Mouse (Mus musculus): Measurements from ENCODE around the gene Tspan4. TPM values are rescaled to one million over a fixed set of nuclear protein-coding genes. Genes with fewer than 3 reads are reported as not detected.

Tspan4 gene
- polyA plus RNA-seq, 1 experiment from 2014 or later: 31.8 TPM

- Histone ChIP-seq H3K9me3 (ENCODE audit: control insufficient read depth, low read length) (no peaks in the 10 kb centered on the region), H3K4me2 (ENCODE audit: low read length) (no peak overlapping the region), H3K4me1 (replicated peaks; ENCODE audit: control insufficient read depth, insufficient read depth, low read length) (peaks cover 53% of the 10 kb centered on the region), H3K9ac (replicated peaks; ENCODE audit: low read depth, low read length) (no peak overlapping the region), H3K27me3 (replicated peaks; ENCODE audit: control insufficient read depth, insufficient read depth, low read length) (no peaks in the 10 kb centered on the region), H3K27ac (ENCODE audit: low read length) (no peak overlapping the region), H3K4me3 (replicated peaks; ENCODE audit: low read length) (no peak overlapping the region), H3K36me3 (ENCODE audit: control insufficient read depth, insufficient read depth) (peaks cover 9% of the 10 kb centered on the region)
- WGBS: 84% methylated on average over 6 of the region's 6 CpGs
- no peak for ATAC-seq
Observed at GRCm38 (mm10) chr7:141432741-141433516, 42.1 kb upstream of the Tspan4 start.

DNA sequence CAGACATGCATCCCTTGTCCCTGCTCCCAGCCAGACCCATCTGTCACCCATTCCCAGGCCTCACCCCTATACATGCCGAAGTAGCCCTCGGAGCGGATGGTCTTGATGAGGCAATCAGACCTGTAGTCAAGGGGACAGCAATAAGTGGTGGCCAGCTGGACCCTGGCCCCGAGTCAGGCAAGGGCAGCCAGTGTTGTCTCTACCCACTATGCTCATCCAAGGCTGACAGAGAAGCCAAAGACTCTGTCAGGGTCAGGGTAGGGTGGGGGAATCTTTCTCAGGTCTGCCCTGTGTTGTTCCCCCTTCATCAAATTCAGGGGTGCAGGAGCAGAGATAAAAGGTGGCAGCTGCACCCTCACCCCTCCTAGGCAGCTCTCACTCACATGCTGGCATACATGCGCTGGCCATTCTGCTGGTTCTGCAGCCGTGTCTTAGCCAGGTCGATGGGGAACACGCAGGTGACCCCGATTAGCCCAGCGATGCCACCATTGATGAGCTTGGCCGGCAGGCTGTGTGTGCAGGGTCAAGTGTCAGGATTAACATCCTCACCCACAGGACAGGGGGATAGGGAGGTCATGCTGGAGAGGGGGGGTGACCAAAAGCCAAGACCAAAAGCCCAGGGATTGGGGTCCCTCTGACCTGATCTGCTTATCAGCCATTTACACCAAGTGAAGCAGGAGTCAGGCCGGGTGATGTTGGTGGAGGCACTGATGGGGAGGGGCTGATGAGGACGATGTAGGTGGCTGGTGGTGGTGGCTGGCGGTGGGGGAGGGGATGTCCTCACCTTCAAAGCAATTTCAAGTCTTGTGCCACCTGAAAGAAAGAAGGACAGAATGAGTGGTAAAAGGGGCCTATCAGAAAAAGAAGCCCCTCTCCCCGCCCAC lies 41.3 kb upstream of the Tspan4 start:
- WGBS: 69% methylated on average over 15 of the region's 15 CpGs
- Histone ChIP-seq H3K36me3 (ENCODE audit: control insufficient read depth, insufficient read depth) (peaks cover 9% of the 10 kb centered on the region), H3K4me1 (replicated peaks; ENCODE audit: control insufficient read depth, insufficient read depth, low read length) (peaks cover 46% of the 10 kb centered on the region)

DNA sequence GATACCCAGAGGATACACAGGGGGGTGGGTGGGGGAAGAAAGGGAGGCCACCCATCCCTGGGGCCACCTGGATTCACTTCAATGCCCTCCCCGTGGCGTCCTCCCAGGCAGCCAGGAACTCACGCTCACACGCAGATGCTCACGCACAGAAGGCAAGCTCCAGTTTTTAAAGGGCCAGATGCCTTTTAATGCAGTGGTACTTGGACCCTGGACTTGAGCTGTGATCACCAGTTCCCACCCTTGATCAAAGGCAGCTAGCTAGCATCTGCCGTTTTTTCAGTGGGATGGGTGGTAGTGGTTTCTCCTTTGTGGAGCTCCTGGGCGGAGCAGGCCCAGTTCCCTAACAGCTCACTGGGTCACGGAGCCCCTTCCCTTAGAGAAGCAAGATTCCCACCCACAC lies 40.6 kb upstream of the Tspan4 start:
- no peaks in the 10 kb centered on the region for H3K9me3 ChIP-seq (ENCODE audit: control insufficient read depth, low read length)

More for the DNA sequence above, 41.3 kb upstream of the Tspan4 start:
- Histone ChIP-seq H3K4me2 (ENCODE audit: low read length) (peak overlapping the region; percentile 86), H3K27me3 (replicated peaks; ENCODE audit: control insufficient read depth, insufficient read depth, low read length) (no peaks in the 10 kb centered on the region), H3K27ac (ENCODE audit: low read length) (peak overlapping the region; percentile 79), H3K9me3 (ENCODE audit: control insufficient read depth, low read length) (no peaks in the 10 kb centered on the region), H3K4me3 (replicated peaks; ENCODE audit: low read length) (peak overlapping the region; percentile 65), H3K9ac (replicated peaks; ENCODE audit: low read depth, low read length) (peak overlapping the region; percentile 71)
- no peak for ATAC-seq

GRCm38 (mm10) chr7:141435129-141435855 lies 39.7 kb upstream of the Tspan4 start:
- Histone ChIP-seq H3K27ac (ENCODE audit: low read length) (peak overlapping the region; percentile 79), H3K36me3 (ENCODE audit: control insufficient read depth, insufficient read depth) (peaks cover 9% of the 10 kb centered on the region), H3K4me2 (ENCODE audit: low read length) (peak overlapping the region; percentile 86), H3K9me3 (ENCODE audit: control insufficient read depth, low read length) (no peaks in the 10 kb centered on the region), H3K27me3 (replicated peaks; ENCODE audit: control insufficient read depth, insufficient read depth, low read length) (no peaks in the 10 kb centered on the region), H3K4me1 (replicated peaks; ENCODE audit: control insufficient read depth, insufficient read depth, low read length) (peaks cover 42% of the 10 kb centered on the region), H3K4me3 (replicated peaks; ENCODE audit: low read length) (peak overlapping the region; percentile 65), H3K9ac (replicated peaks; ENCODE audit: low read depth, low read length) (peak overlapping the region; percentile 71)
- peak; percentile 18 for ATAC-seq
- 3% methylated on average over 17 of the region's 17 CpGs for WGBS

More for the DNA sequence above, 40.6 kb upstream of the Tspan4 start:
- Histone ChIP-seq H3K4me1 (replicated peaks; ENCODE audit: control insufficient read depth, insufficient read depth, low read length) (peaks cover 45% of the 10 kb centered on the region), H3K27ac (ENCODE audit: low read length) (peak overlapping the region; percentile 79), H3K4me2 (ENCODE audit: low read length) (peak overlapping the region; percentile 86), H3K36me3 (ENCODE audit: control insufficient read depth, insufficient read depth) (peaks cover 9% of the 10 kb centered on the region), H3K4me3 (replicated peaks; ENCODE audit: low read length) (peak overlapping the region; percentile 65), H3K27me3 (replicated peaks; ENCODE audit: control insufficient read depth, insufficient read depth, low read length) (no peaks in the 10 kb centered on the region), H3K9ac (replicated peaks; ENCODE audit: low read depth, low read length) (peak overlapping the region; percentile 71)
- ATAC-seq: peak; percentile 20; the same call in 1 of the 2 replicates
- 7% methylated on average over 8 of the region's 8 CpGs for WGBS

- 79% methylated on average over 9 of the region's 9 CpGs for WGBS
- no peak for ATAC-seq
Observed at GRCm38 (mm10) chr7:141435856-141436522, 39.1 kb upstream of the Tspan4 start.

DNA sequence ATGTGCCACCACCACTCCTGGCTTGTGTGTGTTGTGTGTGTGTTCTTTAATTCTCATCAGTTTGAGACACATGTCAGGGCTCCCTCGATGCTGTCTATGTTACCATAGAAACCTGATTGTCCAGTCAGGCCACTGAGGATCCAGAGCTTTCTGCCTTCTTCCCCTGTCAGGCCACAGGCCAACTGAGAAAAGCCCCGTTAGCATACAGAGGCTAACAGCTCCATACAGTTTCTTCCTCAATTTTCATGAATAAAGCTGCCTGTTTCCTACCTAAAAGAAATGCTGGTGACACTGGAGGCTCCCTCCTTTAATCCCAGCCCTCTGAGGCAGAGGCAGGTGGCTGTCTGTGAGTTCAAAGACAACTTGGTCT lies 38.5 kb upstream of the Tspan4 start:
- no peak for ATAC-seq
- H3K27ac ChIP-seq (ENCODE audit: low read length): no peak overlapping the region
- peaks cover 45% of the 10 kb centered on the region for H3K4me1 ChIP-seq (replicated peaks; ENCODE audit: control insufficient read depth, insufficient read depth, low read length)
- H3K27me3 ChIP-seq (replicated peaks; ENCODE audit: control insufficient read depth, insufficient read depth, low read length): no peaks in the 10 kb centered on the region
- no peaks in the 10 kb centered on the region; the same call in 1 of the 2 replicates for H3K36me3 ChIP-seq (ENCODE audit: control insufficient read depth, insufficient read depth)
- H3K4me3 ChIP-seq (replicated peaks; ENCODE audit: low read length): peak overlapping the region; percentile 70
- H3K4me2 ChIP-seq (ENCODE audit: low read length): peak overlapping the region; percentile 89
- H3K9ac ChIP-seq (replicated peaks; ENCODE audit: low read depth, low read length): peak overlapping the region; percentile 88
- no peaks in the 10 kb centered on the region for H3K9me3 ChIP-seq (ENCODE audit: control insufficient read depth, low read length)
- 35% methylated on average over 2 of the region's 2 CpGs for WGBS

More at GRCm38 (mm10) chr7:141435856-141436522, 39.1 kb upstream of the Tspan4 start:
- H3K27me3 ChIP-seq (replicated peaks; ENCODE audit: control insufficient read depth, insufficient read depth, low read length): no peaks in the 10 kb centered on the region
- H3K9me3 ChIP-seq (ENCODE audit: control insufficient read depth, low read length): no peaks in the 10 kb centered on the region
- no peak overlapping the region for H3K4me3 ChIP-seq (replicated peaks; ENCODE audit: low read length)
- H3K36me3 ChIP-seq (ENCODE audit: control insufficient read depth, insufficient read depth): peaks cover 4% of the 10 kb centered on the region
- no peak overlapping the region; the same call in 1 of the 2 replicates for H3K27ac ChIP-seq (ENCODE audit: low read length)
- H3K4me1 ChIP-seq (replicated peaks; ENCODE audit: control insufficient read depth, insufficient read depth, low read length): peaks cover 45% of the 10 kb centered on the region
- peak overlapping the region; percentile 89 for H3K4me2 ChIP-seq (ENCODE audit: low read length)
- H3K9ac ChIP-seq (replicated peaks; ENCODE audit: low read depth, low read length): no peak overlapping the region

- Histone ChIP-seq H3K4me1 (replicated peaks; ENCODE audit: control insufficient read depth, insufficient read depth, low read length) (peaks cover 48% of the 10 kb centered on the region), H3K27ac (ENCODE audit: low read length) (peak within 1 kb of the TSS; percentile 80), H3K4me3 (replicated peaks; ENCODE audit: low read length) (peak within 1 kb of the TSS; percentile 70), H3K36me3 (ENCODE audit: control insufficient read depth, insufficient read depth) (no peaks in the 10 kb centered on the region; the same call in 1 of the 2 replicates), H3K9me3 (ENCODE audit: control insufficient read depth, low read length) (no peaks in the 10 kb centered on the region), H3K27me3 (replicated peaks; ENCODE audit: control insufficient read depth, insufficient read depth, low read length) (no peaks in the 10 kb centered on the region), H3K4me2 (ENCODE audit: low read length) (peak within 1 kb of the TSS; percentile 89), H3K9ac (replicated peaks; ENCODE audit: low read depth, low read length) (peak within 1 kb of the TSS; percentile 88)
- peak; percentile 80 for ATAC-seq
- WGBS: 5% methylated on average over 53 of the region's 53 CpGs
Observed at GRCm38 (mm10) chr7:141437178-141438120, 37.6 kb upstream of the Tspan4 start, which contains the start of gene Slc25a22. TSS of gene Slc25a22 (minus strand) at chr7:141437892.
